Mouse (Mus musculus) C2C12 (cell line): ENCODE data around the gene Pkd1.

ENCODE experiments used
- CEBPB ChIP-seq: IDR thresholded peaks from one replicate; pipeline ENCODE4 v1.6.1; 2011; ENCODE audit warnings: low read depth, mild to moderate bottlenecking, control low read depth, moderate library complexity
- CTCF ChIP-seq: IDR thresholded peaks from one replicate; pipeline ENCODE4 v1.5.1; 2011; ENCODE audit not compliant: control insufficient read depth, insufficient read depth, insufficient read length
- MAX ChIP-seq: IDR thresholded peaks from one replicate; pipeline ENCODE4 v1.6.1; 2011; ENCODE audit warnings: mild to moderate bottlenecking, control low read depth
- MYOD1 ChIP-seq: IDR thresholded peaks from one replicate; pipeline ENCODE4 v1.6.1; 2011; ENCODE audit warnings: low read depth; ENCODE audit not compliant: control insufficient read depth, insufficient read length
- USF1 ChIP-seq: IDR thresholded peaks from one replicate; pipeline ENCODE4 v1.6.1; 2011; ENCODE audit warnings: low read depth, mild to moderate bottlenecking, control low read depth, moderate library complexity

- TF ChIP-seq CTCF = no peak
- no peak for TF ChIP-seq MYOD1
- TF ChIP-seq MAX = no peak
- no peak for TF ChIP-seq USF1
- TF ChIP-seq CEBPB = no peak
Measured at GRCm38 (mm10) chr17:24544613-24545012, 5.0 kb upstream of the Pkd1 start.
